Mouse (Mus musculus) forebrain, embryonic 10.5 days (tissue): ENCODE measurements around the gene Cabp1. TPM values are rescaled to one million over a fixed set of nuclear protein-coding genes. Genes with fewer than 3 reads are reported as not detected.

ENCODE experiments used
- DNase-seq: peaks from one replicate; pipeline ENCODE4 v3.0.0-alpha.2; 2017; ENCODE audit warnings: low spot score; ENCODE audit errors: extremely low spot score
- H3K27ac ChIP-seq: fragments of 300-500 bp; sonication (generic); 2 replicates; pipeline ENCODE4 v1.5.1; 2016; ENCODE audit warnings: mild to moderate bottlenecking
- H3K27me3 ChIP-seq: fragments of 300-500 bp; sonication (generic); 2 replicates; pipeline ENCODE4 v1.6.1; 2016; ENCODE audit warnings: mild to moderate bottlenecking; ENCODE audit not compliant: poor library complexity, severe bottlenecking
- H3K36me3 ChIP-seq: fragments of 300-500 bp; sonication (generic); replicated peaks from 2 replicates; pipeline ENCODE4 v1.6.1; 2016; ENCODE audit warnings: mild to moderate bottlenecking, moderate library complexity
- H3K4me1 ChIP-seq: fragments of 300-500 bp; sonication (generic); 2 replicates; pipeline ENCODE4 v1.6.1; 2016
- H3K4me3 ChIP-seq: fragments of 300-500 bp; sonication (generic); 2 replicates; pipeline ENCODE4 v1.5.1; 2016; ENCODE audit warnings: mild to moderate bottlenecking, moderate library complexity
- H3K9me3 ChIP-seq: fragments of 300-500 bp; sonication (generic); 2 replicates; pipeline ENCODE4 v1.6.1; 2016; ENCODE audit warnings: mild to moderate bottlenecking, moderate library complexity
- WGBS: fragments of 180-500 bp; shearing (Covaris S2); methylation state at CpG from one replicate; pipeline ENCODE4 v1.1.7; 2016; 5-methylcytosine and 5-hydroxymethylcytosine counted together
- polyA plus RNA-seq: library from polyadenylated mRNA; unstranded; fragments of >200 nt; fragmentation: Nextera tagmentation; extraction: Ambion mirVana; gene quantifications from 2 replicates; pipeline ENCODE4 v1.2.1, GENCODE M21; 2016

Gene Cabp1
- polyA plus RNA-seq, 1 experiment from 2014 or later = 0.31 TPM

GRCm38 (mm10) chr5:115118961-115119570, 75.1 kb downstream of the Cabp1 start, which contains the start of gene Acads:
Acads (minus strand) TSS chr5:115119346.
- Histone ChIP-seq H3K36me3 (peaks cover 62% of the 10 kb centered on the region), H3K4me1 (peaks cover 15% of the 10 kb centered on the region), H3K4me3 (peak within 1 kb of the TSS; percentile 83), H3K27me3 (no peaks in the 10 kb centered on the region), H3K27ac (peak within 1 kb of the TSS; percentile 92), H3K9me3 (no peaks in the 10 kb centered on the region; the same call in 1 of the 2 replicates)
- under 1% methylated on average over 39 of the region's 39 CpGs for WGBS
- DNase-seq = peak; percentile 84

Other genes starting within 250 kb of the Cabp1 start
- not detected in 2 replicates for gene Hnf1a, start 223.3 kb downstream of the Cabp1 start, polyA plus RNA-seq
- gene Sppl3, start 183.2 kb downstream of the Cabp1 start, polyA plus RNA-seq = 11.8 and 13.3 TPM in 2 replicates
- 18.3 and 22.9 TPM in 2 replicates for gene Gm10401, start 96.1 kb downstream of the Cabp1 start, polyA plus RNA-seq
- 59.9 and 66.9 TPM in 2 replicates for gene Acads, start 75.0 kb downstream of the Cabp1 start, polyA plus RNA-seq
- gene Unc119b, start 59.4 kb downstream of the Cabp1 start, polyA plus RNA-seq = 75.4 and 77.6 TPM in 2 replicates
- gene Mlec, start 36.2 kb downstream of the Cabp1 start, polyA plus RNA-seq = 64.2 and 67.3 TPM in 2 replicates
- 116 and 119 TPM in 2 replicates for gene Pop5, start 41.5 kb upstream of the Cabp1 start, polyA plus RNA-seq
- 119 and 132 TPM in 2 replicates for gene Rnf10, start 78.5 kb upstream of the Cabp1 start, polyA plus RNA-seq
- gene Coq5, start 85.3 kb upstream of the Cabp1 start, polyA plus RNA-seq = 58.7 and 58.8 TPM in 2 replicates
- 1,650 and 1,695 TPM in 2 replicates for gene Dynll1, start 106.6 kb upstream of the Cabp1 start, polyA plus RNA-seq
- 399 and 417 TPM in 2 replicates for gene Srsf9, start 132.8 kb upstream of the Cabp1 start, polyA plus RNA-seq
- gene Gatc, start 146.8 kb upstream of the Cabp1 start, polyA plus RNA-seq = 37.6 and 40.2 TPM in 2 replicates
- gene Triap1, start 146.8 kb upstream of the Cabp1 start, polyA plus RNA-seq = 56.6 and 57.7 TPM in 2 replicates
- gene Cox6a1, start 154.6 kb upstream of the Cabp1 start, polyA plus RNA-seq = 754 and 787 TPM in 2 replicates
- 142 and 158 TPM in 2 replicates for gene Msi1, start 235.2 kb upstream of the Cabp1 start, polyA plus RNA-seq